Mouse (Mus musculus) adrenal gland, adult 8-10 months (tissue): ENCODE measurements around the gene Intu. TPM values are rescaled to one million over a fixed set of nuclear protein-coding genes. Genes with fewer than 3 reads are reported as not detected.
A peak's percentile ranks its signal among the peaks of the same experiment; 100 is the strongest.

ENCODE experiments used
- DNase-seq: peaks from one replicate; pipeline ENCODE4 v3.0.0; 2022
- total RNA-seq, 4 experiments: library from RNA; stranded (reverse); gene quantifications; 2 replicates each; pipeline ENCODE4 v1.2.4; 2022

Gene Intu
- total RNA-seq, 4 experiments from 2014 or later, result 2.9 to 5.0 (median 4.3) TPM

DNA sequence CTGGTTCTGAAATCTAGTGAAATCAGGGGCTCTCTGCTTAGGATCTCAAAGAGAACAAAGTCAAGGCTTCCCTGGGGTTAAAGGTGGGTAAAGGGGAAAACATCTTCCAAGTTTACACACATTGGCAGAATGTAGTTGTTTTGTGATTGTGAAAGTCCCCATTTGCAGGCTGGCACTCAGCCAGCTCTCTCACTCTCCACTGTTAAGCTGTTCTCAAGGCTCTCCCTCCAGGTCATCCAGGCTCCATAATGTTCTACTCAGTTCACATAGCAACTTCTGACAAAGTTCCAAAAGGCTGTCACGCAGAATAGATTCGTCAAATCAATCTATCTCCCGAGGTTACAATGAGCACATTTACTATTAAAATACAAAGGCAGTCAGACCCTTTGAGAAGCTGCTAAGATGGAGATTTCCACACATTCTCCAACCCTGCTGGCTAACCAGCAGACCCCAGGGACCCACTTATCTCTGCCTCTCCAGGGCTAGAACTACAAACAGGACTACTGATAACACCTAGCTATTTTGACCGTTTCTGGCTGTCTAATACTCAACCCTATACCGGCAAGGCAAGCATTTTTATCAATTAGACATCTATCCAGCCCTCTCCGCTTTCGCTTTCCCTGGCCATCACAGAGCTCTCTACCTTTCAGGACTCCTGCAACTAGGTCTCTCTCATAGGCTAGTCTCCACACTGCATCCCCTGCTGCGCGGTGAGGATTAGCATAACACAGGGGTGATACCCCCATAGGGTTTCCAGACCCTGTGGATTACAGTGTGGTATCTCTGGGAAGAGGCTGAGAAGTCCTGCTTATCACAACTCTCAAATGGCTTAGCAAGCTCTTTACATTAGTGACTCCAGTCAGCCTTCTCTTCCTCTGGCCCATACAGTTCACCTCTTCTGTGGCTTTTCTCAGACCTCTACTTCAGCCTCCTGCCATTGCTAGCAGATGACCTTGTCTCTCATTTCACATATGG lies 2.8 kb upstream of the Intu start:
- DNase-seq, result no peak

- no peak for DNase-seq
These were observed 2.1 kb upstream of the Intu start for GRCm38 (mm10) chr3:40528958-40529357.

DNA sequence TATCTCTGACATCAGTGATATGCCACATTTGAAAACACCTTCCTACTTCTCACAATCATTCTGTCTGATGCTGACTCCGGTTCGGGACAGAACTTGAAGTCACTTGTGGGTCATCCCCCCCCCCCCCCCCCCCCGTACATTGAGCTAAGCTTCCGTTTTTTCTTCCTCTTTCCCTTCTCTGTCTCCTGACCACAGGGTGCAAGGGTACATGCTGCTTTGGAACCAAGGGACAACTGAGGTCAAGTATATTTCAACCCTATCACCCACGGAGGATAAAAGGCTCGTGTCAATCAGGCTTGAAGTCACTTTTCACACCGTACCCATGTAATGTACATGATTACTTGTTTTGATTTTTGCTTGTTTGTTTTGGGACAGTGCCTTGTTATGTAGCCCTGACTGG lies 241 bp upstream of the Intu start:
- no peak for DNase-seq

- DNase-seq, result no peak
These were observed 1.2 kb downstream of the Intu start for GRCm38 (mm10) chr3:40532256-40532655.

DNA sequence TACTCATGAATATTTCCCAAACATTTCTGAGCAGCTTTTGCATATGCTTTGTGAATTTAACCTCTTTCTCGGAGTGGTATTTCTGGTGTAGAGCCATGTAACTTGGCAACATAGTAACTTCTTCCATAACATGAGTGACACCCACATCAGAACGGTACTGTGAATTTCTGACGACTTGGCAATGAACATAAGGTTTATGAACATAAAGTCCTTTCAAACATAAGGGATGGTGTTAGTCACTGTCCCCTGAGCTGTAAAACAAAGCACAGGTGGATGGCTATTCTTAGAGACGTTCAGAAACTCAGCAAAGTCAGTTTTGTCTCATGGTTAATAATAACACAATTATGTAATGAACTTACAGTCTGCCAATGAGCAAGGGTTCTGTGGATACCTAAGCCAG lies 3.1 kb downstream of the Intu start:
- DNase-seq, result no peak

- peak; percentile 81 for DNase-seq
These were observed 9.8 kb downstream of the Intu start for GRCm38 (mm10) chr3:40540567-40541554.

- no peak for DNase-seq
These were observed 15.5 kb downstream of the Intu start for GRCm38 (mm10) chr3:40546621-40547020.

DNA sequence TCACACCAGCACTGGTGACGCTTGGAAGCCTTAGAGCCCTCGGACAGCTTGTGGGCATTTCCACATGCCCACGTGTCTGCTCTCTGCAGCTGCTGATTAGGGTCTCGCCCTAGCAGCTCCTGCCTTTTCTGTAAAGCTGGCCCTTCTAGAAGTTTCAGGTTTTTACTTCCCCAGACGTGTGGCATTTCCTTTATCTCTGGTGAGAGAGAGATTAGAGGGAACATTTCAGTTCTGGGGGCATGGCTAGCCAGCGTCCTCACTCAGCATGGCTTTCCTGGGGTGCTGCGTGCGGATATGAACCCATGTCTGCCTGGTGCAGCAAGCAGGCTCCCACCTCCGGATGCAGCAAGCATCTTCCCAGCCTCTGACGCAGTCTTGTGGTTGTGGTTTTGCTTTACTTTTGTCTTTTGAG lies 121.9 kb downstream of the Intu start:
- no peak for DNase-seq

DNA sequence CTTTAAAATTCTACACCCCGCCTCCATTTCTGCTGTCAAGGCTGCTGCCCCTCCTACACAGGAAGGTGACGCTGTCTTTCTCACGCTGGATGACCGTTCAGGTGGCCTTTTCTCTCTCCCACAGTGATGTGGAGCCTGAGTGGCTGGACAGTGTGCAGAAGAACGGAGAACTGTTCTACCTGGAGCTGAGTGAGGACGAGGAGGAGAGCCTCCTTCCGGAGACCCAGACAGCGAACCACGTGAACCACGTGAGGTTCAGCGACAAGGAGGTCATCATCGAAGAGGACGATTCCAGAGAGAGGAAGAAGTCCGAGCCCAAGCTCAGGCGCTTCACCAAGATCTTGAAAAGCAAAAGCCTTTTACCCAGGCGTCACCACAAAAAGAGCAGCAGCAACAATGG lies 122.5 kb downstream of the Intu start:
- no peak for DNase-seq

DNA sequence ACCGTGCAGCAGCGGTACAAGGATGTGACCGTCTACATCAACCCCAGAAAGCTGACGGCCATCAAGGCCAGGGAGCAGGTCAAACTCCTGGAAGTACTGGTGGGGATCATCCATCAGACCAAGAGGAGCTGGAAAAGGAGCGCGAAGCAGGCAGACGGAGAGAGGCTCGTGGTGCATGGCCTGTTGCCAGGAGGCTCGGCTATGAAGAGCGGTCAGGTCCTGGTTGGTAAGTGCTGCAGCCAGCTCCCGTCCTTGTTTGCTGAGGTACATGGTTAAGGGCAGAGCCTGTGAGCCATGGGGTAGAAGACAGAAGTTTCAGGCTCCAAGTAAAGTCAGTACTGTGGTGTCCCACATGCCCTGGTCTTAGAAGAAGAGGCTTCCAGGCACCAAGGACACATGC lies 122.9 kb downstream of the Intu start:
- DNase-seq, result no peak

- no peak for DNase-seq
These were observed 124.5 kb downstream of the Intu start for GRCm38 (mm10) chr3:40655571-40655970.

GRCm38 (mm10) chr3:40656339-40656738 lies 125.3 kb downstream of the Intu start:
- no peak for DNase-seq

DNA sequence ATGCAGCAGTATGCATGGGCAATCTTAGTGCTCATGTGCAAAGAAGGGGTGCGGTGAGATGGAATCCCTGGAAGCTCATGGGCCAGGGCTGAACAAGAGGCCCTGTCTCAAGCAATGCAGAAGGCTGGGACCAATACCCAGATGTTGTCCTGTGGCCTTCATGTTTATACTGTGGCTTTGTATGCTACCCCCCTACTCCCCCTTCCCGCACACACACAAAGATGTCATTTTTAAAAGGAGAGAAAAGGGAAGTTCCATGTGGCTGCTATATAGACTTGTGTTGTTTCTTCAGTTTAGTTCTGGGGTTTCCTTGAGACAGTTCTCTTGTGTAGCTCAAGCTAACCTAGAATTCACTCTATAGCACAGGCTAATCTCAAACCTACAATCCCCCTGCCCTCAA lies 129.1 kb downstream of the Intu start:
- DNase-seq, result no peak

- DNase-seq, result no peak
These were observed 135.0 kb downstream of the Intu start for GRCm38 (mm10) chr3:40666109-40666508.

DNA sequence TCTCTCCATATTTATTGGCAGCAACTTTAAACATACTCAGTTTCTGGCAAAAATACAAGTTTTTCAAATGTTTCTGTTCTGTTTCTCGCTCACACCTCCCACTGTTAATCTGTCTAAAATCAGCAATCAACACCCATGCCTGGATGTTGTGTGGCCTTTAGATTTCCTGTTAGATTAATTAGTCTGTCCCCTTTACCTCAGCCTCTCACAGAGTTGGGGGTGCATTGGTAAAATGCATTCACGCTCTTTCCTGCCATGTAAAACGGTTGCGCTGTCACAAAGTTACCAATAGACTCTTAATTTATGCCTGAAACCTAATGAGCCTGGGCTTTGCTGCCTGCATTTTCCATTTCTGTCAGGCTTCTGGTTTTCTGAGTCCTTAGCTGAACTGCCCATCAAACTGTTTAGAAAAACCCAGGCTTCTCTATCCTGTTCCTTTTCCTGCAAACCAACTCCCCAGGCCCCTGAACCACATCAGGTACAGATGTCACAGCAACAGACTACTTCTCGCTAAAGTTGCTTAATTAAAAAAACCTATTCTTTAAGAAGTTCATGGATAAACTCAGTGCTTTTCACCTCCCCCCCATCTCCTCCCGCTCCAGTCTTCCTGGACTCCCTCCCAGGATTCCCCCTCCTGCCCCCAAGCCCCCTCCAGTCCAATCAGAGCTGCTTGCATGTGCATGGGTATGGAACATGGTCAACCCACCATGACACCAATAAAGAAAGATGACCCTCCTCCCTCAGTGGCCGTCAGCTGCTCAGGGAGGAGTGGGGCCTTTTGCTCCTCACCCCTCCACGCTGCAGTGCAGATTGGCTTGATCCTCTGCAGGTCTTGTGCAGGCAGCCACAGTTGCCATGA lies 136.0 kb downstream of the Intu start:
- no peak for DNase-seq

- no peak for DNase-seq
These were observed 137.8 kb downstream of the Intu start for GRCm38 (mm10) chr3:40668889-40669288.

GRCm38 (mm10) chr3:40669395-40669794 lies 138.3 kb downstream of the Intu start:
- no peak for DNase-seq

DNA sequence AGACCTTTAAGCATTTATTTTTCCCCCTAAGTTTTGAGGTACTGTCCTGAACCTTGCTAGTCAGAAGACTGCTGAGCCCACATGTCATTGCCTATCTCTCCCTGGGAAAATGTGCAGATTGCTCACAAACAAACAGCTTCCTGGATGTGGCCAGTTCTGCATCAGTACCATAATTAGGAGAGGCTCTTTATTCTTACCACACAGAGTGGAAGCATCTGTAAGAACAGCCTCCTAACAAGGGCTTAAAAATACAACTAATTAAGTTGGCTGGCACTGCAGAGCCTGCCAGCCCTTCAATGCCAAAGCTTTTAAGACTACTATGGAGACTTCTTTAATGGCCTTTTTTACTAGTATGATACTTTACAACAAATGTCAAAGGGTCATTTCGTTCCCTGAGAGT lies 142.4 kb downstream of the Intu start:
- no peak for DNase-seq

DNA sequence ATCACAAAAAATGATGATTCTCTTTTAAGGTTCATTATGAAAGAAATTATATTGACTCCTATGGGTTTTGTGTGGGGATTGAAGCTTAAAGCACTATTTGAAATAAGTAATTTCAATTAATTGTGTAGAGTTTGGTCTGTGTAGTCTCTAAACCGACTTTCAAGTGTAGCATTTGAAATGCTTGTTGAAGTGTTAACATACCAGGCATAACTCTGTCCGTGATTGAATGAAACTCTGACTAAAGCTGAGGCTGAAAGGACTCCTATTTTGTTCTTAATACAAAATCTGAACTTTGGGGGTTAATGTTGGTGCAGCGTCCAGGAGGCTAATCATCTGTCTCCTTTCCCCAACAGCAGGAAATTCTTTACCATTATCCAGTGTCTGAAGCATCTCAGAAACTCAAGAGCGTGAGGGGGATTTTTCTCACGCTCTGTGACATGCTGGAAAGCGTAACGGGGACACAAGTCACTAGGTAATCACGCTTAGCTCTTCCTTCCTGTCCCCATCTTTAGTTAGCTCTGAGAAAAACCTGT lies 143.9 kb downstream of the Intu start:
- DNase-seq, result no peak

DNA sequence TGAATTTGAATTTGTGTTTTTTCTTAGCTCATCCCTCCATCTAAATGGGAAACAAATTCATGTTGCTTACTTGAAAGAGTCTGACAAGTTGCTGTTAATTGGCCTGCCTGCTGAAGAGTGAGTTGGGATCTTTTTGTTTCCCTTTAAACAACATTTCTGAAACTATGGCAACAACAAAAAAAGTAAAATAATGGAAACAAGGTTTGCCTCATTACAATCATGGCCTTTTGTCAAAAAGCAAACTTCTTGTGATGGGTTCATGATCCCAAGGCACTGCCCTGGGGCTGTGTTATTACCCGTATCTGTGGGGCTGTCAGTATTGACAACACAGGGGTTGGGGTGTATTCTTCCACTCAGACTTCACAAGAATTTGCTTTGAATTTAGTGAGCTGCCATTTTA lies 147.8 kb downstream of the Intu start:
- no peak for DNase-seq

- peak; percentile 25 for DNase-seq
These were observed 151.3 kb downstream of the Intu start for GRCm38 (mm10) chr3:40682404-40682803.

- DNase-seq, result no peak
These were observed 152.1 kb downstream of the Intu start for GRCm38 (mm10) chr3:40683171-40683570.
